Mouse (Mus musculus) C2C12 (cell line): ENCODE measurements around the gene Cebpb. TPM values are rescaled to one million over a fixed set of nuclear protein-coding genes. Genes with fewer than 3 reads are reported as not detected.

Experiments
- H3K27me3 ChIP-seq: one replicate; pipeline ENCODE4 v1.6.1; 2011; ENCODE audit not compliant: control insufficient read depth, insufficient read depth, insufficient read length
- H3K36me3 ChIP-seq: one replicate; pipeline ENCODE4 v1.6.1; 2011; ENCODE audit not compliant: control insufficient read depth, insufficient read depth
- H3K4me3 ChIP-seq: one replicate; pipeline ENCODE4 v1.5.1; 2011; ENCODE audit warnings: mild to moderate bottlenecking, control low read depth; ENCODE audit not compliant: poor library complexity, insufficient read depth, severe bottlenecking
- H3K79me2 ChIP-seq: one replicate; pipeline ENCODE4 v1.6.1; 2011; ENCODE audit not compliant: control insufficient read depth, insufficient read depth
- H3K79me3 ChIP-seq: one replicate; pipeline ENCODE4 v1.6.1; 2011; ENCODE audit warnings: low read depth, control low read depth
- H3ac ChIP-seq: one replicate; pipeline ENCODE3; 2011; ENCODE audit warnings: low read depth; ENCODE audit not compliant: control insufficient read depth, insufficient read length
- CEBPB ChIP-seq: IDR thresholded peaks from one replicate; pipeline ENCODE4 v1.6.1; 2011; ENCODE audit warnings: low read depth, mild to moderate bottlenecking, control low read depth, moderate library complexity
- CTCF ChIP-seq: IDR thresholded peaks from one replicate; pipeline ENCODE4 v1.5.1; 2011; ENCODE audit not compliant: control insufficient read depth, insufficient read depth, insufficient read length
- FOSL1 ChIP-seq: IDR thresholded peaks from one replicate; pipeline ENCODE4 v1.8.0; 2011; ENCODE audit warnings: mild to moderate bottlenecking, low read length; ENCODE audit not compliant: poor library complexity, insufficient read depth, severe bottlenecking
- MAX ChIP-seq: IDR thresholded peaks from one replicate; pipeline ENCODE4 v1.6.1; 2011; ENCODE audit warnings: mild to moderate bottlenecking, control low read depth
- MYOD1 ChIP-seq: IDR thresholded peaks from one replicate; pipeline ENCODE4 v1.6.1; 2011; ENCODE audit warnings: low read depth; ENCODE audit not compliant: control insufficient read depth, insufficient read length
- MYOG ChIP-seq: IDR thresholded peaks from one replicate; pipeline ENCODE4 v1.6.1; 2011; ENCODE audit not compliant: control insufficient read depth, insufficient read length; ENCODE audit errors: extremely low read depth
- USF1 ChIP-seq: IDR thresholded peaks from one replicate; pipeline ENCODE4 v1.6.1; 2011; ENCODE audit warnings: low read depth, mild to moderate bottlenecking, control low read depth, moderate library complexity
- polyA plus RNA-seq: library from polyadenylated mRNA; unstranded; fragments of >200 nt; fragmentation: generic; extraction: Trizol; gene quantifications from one replicate; pipeline ENCODE4 v1.2.1, GENCODE M21; 2012; ENCODE audit warnings: missing spikeins

The Cebpb gene
- polyA plus RNA-seq, 1 experiment, result 23.8 TPM

DNA sequence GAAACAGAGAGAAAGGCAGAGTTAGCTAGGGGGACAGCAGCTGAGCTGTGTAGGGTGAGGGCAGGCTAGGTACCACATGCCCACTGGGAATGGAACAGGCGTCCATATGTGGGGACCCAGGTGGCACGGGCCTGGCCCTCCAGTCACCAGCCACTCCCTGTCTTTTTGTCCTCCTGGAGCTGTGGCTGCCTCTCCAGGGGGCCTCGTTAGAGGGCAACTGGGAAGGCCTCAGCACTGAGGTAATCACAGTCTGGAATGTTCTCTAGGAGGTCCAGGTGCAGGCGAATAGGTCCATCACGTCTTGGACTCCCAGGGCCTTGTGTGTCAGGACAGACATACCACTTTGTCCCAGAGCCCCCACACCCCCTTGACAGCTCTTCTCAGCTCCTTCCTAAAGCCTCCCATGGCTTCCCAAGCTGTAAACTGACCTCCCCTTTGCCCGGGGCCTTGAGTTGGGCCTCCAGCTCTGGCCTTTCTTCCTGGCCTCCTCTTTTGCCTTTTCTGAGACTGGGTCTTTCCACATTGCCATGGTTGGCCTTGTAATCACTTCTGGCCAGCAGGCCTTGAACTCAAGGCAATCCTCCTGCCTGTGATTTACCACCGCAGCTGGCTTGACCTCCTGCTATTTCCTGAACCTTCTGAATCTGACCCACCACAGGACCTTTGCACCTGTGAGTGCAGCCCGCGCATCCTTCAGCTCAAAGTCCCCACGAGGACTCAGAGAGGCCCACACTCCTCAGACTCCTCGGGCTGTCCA lies 17.6 kb downstream of the Cebpb start:
- no peak overlapping the region for H3ac ChIP-seq
- no peaks in the 10 kb centered on the region for H3K79me3 ChIP-seq
- no peaks in the 10 kb centered on the region for H3K36me3 ChIP-seq
- no peaks in the 10 kb centered on the region for H3K27me3 ChIP-seq
- H3K4me3 ChIP-seq, result no peak overlapping the region
- no peaks in the 10 kb centered on the region for H3K79me2 ChIP-seq
- TF ChIP-seq CTCF, result no peak
- no peak for TF ChIP-seq USF1
- TF ChIP-seq MYOG, result no peak
- TF ChIP-seq FOSL1, result no peak
- TF ChIP-seq MAX, result no peak
- TF ChIP-seq MYOD1, result no peak
- no peak for TF ChIP-seq CEBPB

GRCm38 (mm10) chr2:167708373-167708772 lies 19.7 kb downstream of the Cebpb start:
- H3ac ChIP-seq, result no peak overlapping the region
- no peaks in the 10 kb centered on the region for H3K27me3 ChIP-seq
- H3K4me3 ChIP-seq, result no peak overlapping the region
- TF ChIP-seq MYOG (no peak), CTCF (no peak), MYOD1 (no peak), FOSL1 (no peak), CEBPB (no peak), MAX (no peak), USF1 (no peak)
- no peaks in the 10 kb centered on the region for H3K79me2 ChIP-seq
- no peaks in the 10 kb centered on the region for H3K36me3 ChIP-seq
- H3K79me3 ChIP-seq, result no peaks in the 10 kb centered on the region

GRCm38 (mm10) chr2:167709969-167710368 lies 21.3 kb downstream of the Cebpb start:
- H3K36me3 ChIP-seq, result no peaks in the 10 kb centered on the region
- H3ac ChIP-seq, result no peak overlapping the region
- H3K79me2 ChIP-seq, result no peaks in the 10 kb centered on the region
- TF ChIP-seq MYOG (no peak), CTCF (no peak), MYOD1 (no peak), USF1 (no peak), FOSL1 (no peak), CEBPB (no peak), MAX (no peak)
- no peaks in the 10 kb centered on the region for H3K79me3 ChIP-seq
- no peak overlapping the region for H3K4me3 ChIP-seq
- H3K27me3 ChIP-seq, result no peaks in the 10 kb centered on the region

DNA sequence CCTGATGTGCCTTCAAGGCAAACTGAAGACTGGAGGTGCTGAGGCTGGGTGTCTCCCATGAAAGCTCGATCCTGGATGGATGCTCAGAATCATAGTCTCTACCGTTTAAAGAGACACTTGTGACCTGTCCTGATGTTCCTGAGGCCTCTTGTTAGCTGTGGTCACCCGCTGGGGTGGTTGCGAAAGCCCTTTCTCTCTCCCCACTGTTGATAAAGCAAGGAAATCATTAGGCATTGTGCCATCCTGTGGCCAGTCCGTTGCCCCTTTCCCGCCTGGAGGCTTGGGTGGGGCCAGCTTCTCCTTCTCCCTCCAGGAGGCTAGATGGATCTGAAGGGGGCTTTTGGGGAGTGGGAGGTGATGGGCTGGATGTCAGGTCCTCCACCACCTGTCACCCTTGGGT lies 21.9 kb downstream of the Cebpb start:
- Histone ChIP-seq H3ac (no peak overlapping the region), H3K27me3 (no peaks in the 10 kb centered on the region), H3K79me3 (no peaks in the 10 kb centered on the region), H3K79me2 (no peaks in the 10 kb centered on the region), H3K36me3 (no peaks in the 10 kb centered on the region), H3K4me3 (no peak overlapping the region)
- TF ChIP-seq USF1 (no peak), CEBPB (peak; percentile 61)

- no peak overlapping the region for H3ac ChIP-seq
- H3K4me3 ChIP-seq, result no peak overlapping the region
- TF ChIP-seq MYOD1 (no peak), MAX (no peak), FOSL1 (no peak), CTCF (peak; percentile 8), CEBPB (no peak), USF1 (peak; percentile 52), MYOG (no peak)
- no peaks in the 10 kb centered on the region for H3K79me3 ChIP-seq
- no peaks in the 10 kb centered on the region for H3K79me2 ChIP-seq
- no peaks in the 10 kb centered on the region for H3K27me3 ChIP-seq
- no peaks in the 10 kb centered on the region for H3K36me3 ChIP-seq
These were observed 24.4 kb downstream of the Cebpb start for GRCm38 (mm10) chr2:167712872-167713821.

DNA sequence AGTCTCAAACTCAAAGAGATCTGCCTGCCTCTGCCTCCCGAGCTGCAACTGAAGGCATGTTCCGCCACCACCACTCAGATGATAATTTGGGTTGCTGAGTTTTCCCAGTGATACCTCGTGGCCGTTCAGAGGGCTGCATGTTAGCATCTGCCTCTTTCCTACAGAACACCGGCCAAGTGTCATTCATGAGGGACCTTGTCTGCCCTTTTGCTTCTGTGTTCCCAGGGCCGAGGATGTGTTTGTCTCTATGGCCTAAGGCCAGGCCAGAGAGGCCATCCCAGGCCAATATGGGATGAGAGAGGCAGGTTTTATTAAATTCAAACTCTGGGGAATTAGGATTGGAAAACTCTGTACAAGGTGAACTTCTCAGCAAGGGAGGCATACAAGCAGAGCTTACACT lies 25.6 kb downstream of the Cebpb start:
- Histone ChIP-seq H3K4me3 (no peak overlapping the region), H3ac (no peak overlapping the region), H3K79me2 (no peaks in the 10 kb centered on the region), H3K27me3 (no peaks in the 10 kb centered on the region), H3K79me3 (no peaks in the 10 kb centered on the region), H3K36me3 (no peaks in the 10 kb centered on the region)
- TF ChIP-seq FOSL1 (no peak), MAX (no peak), MYOG (no peak), CTCF (no peak), CEBPB (no peak), MYOD1 (no peak), USF1 (no peak)
